Mouse (Mus musculus): Measurements from ENCODE around the gene Stmnd1. TPM values are rescaled to one million over a fixed set of nuclear protein-coding genes. Genes with fewer than 3 reads are reported as not detected.
A peak's percentile ranks its signal among the peaks of the same experiment; 100 is the strongest.
"Not testable (repeated sequence)": the region's sequence is repeated elsewhere in the genome, so short reads cannot be mapped to it uniquely, and the experiment has no call there.

Stmnd1 gene
- polyA plus RNA-seq, 1 experiment from 2014 or later = not detected

- Histone ChIP-seq H3K9me3 (no peaks in the 10 kb centered on the region), H3K4me1 (no peaks in the 10 kb centered on the region), H3K36me3 (no peaks in the 10 kb centered on the region), H3K27ac (no peak overlapping the region), H3K4me2 (replicated peaks) (no peak overlapping the region), H3K27me3 (replicated peaks) (no peaks in the 10 kb centered on the region), H3K9ac (no peak overlapping the region), H3K4me3 (no peak overlapping the region)
- no peak for ATAC-seq (ENCODE audit: low FRiP score, low read depth)
- 55% methylated on average over 10 of the region's 10 CpGs for WGBS
Measured at GRCm38 (mm10) chr13:46310790-46311189, 37.3 kb downstream of the Stmnd1 start.

- Histone ChIP-seq H3K36me3 (no peaks in the 10 kb centered on the region), H3K4me1 (no peaks in the 10 kb centered on the region), H3K9me3 (peaks cover 3% of the 10 kb centered on the region), H3K27ac (no peak overlapping the region), H3K9ac (no peak overlapping the region), H3K4me3 (no peak overlapping the region), H3K27me3 (replicated peaks) (no peaks in the 10 kb centered on the region), H3K4me2 (replicated peaks) (no peak overlapping the region)
- WGBS = 88% methylated on average over 5 of the region's 5 CpGs
- ATAC-seq (ENCODE audit: low FRiP score, low read depth) = no peak
Measured at GRCm38 (mm10) chr13:46313176-46313575, 39.7 kb downstream of the Stmnd1 start.

GRCm38 (mm10) chr13:46315165-46315564 is 41.6 kb downstream of the Stmnd1 start:
- Histone ChIP-seq H3K27ac (no peak overlapping the region), H3K27me3 (replicated peaks) (no peaks in the 10 kb centered on the region), H3K4me1 (no peaks in the 10 kb centered on the region), H3K4me2 (replicated peaks) (no peak overlapping the region), H3K9ac (no peak overlapping the region), H3K4me3 (no peak overlapping the region), H3K36me3 (no peaks in the 10 kb centered on the region), H3K9me3 (peaks cover 3% of the 10 kb centered on the region)
- 88% methylated on average over 7 of the region's 7 CpGs for whole genome bisulfite sequencing
- no peak for ATAC-seq (ENCODE audit: low FRiP score, low read depth)

GRCm38 (mm10) chr13:46326351-46326985 is 52.9 kb downstream of the Stmnd1 start:
- Histone ChIP-seq H3K9me3 (no peaks in the 10 kb centered on the region), H3K4me2 (replicated peaks) (no peak overlapping the region), H3K4me3 (no peak overlapping the region), H3K27me3 (replicated peaks) (no peaks in the 10 kb centered on the region), H3K27ac (no peak overlapping the region), H3K36me3 (no peaks in the 10 kb centered on the region), H3K9ac (no peak overlapping the region), H3K4me1 (no peaks in the 10 kb centered on the region)
- no peak for ATAC-seq (ENCODE audit: low FRiP score, low read depth)
- WGBS = 80% methylated on average over 4 of the region's 4 CpGs

GRCm38 (mm10) chr13:46335020-46335419 is 61.5 kb downstream of the Stmnd1 start:
- 76% methylated on average over 6 of the region's 6 CpGs for WGBS
- no peak overlapping the region for H3K4me3 ChIP-seq
- no peak overlapping the region for H3K27ac ChIP-seq
- H3K4me1 ChIP-seq = no peaks in the 10 kb centered on the region
- H3K36me3 ChIP-seq = no peaks in the 10 kb centered on the region
- H3K27me3 ChIP-seq (replicated peaks) = no peaks in the 10 kb centered on the region
- H3K9ac ChIP-seq = no peak overlapping the region
- peaks cover 8% of the 10 kb centered on the region; the same call in 1 of the 2 replicates for H3K9me3 ChIP-seq
- ATAC-seq (ENCODE audit: low FRiP score, low read depth) = no peak
- H3K4me2 ChIP-seq (replicated peaks) = no peak overlapping the region

- not testable (repeated sequence) for H3K36me3 ChIP-seq; H3K4me1 ChIP-seq; ATAC-seq (ENCODE audit: low FRiP score, low read depth); H3K9me3 ChIP-seq; H3K9ac ChIP-seq; H3K4me3 ChIP-seq; H3K27ac ChIP-seq; H3K27me3 ChIP-seq (replicated peaks); H3K4me2 ChIP-seq (replicated peaks)
- WGBS = 77% methylated on average over 1 of the region's 1 CpGs
Measured at GRCm38 (mm10) chr13:46336281-46336680, 62.8 kb downstream of the Stmnd1 start.

GRCm38 (mm10) chr13:46337791-46338190 is 64.3 kb downstream of the Stmnd1 start:
- ATAC-seq (ENCODE audit: low FRiP score, low read depth) = no peak
- WGBS = 83% methylated on average over 2 of the region's 2 CpGs
- no peaks in the 10 kb centered on the region for H3K4me1 ChIP-seq
- H3K27me3 ChIP-seq (replicated peaks) = no peaks in the 10 kb centered on the region
- H3K27ac ChIP-seq = no peak overlapping the region
- H3K4me3 ChIP-seq = no peak overlapping the region
- H3K9ac ChIP-seq = no peak overlapping the region
- H3K36me3 ChIP-seq = no peaks in the 10 kb centered on the region
- no peaks in the 10 kb centered on the region for H3K9me3 ChIP-seq
- H3K4me2 ChIP-seq (replicated peaks) = no peak overlapping the region

- Histone ChIP-seq H3K9ac (no peak overlapping the region), H3K27me3 (replicated peaks) (no peaks in the 10 kb centered on the region), H3K4me1 (no peaks in the 10 kb centered on the region), H3K9me3 (no peaks in the 10 kb centered on the region), H3K36me3 (no peaks in the 10 kb centered on the region), H3K27ac (no peak overlapping the region), H3K4me3 (no peak overlapping the region), H3K4me2 (replicated peaks) (no peak overlapping the region)
- ATAC-seq (ENCODE audit: low FRiP score, low read depth) = no peak
- WGBS = 60% methylated on average over 4 of the region's 4 CpGs
Measured at GRCm38 (mm10) chr13:46339954-46340353, 66.4 kb downstream of the Stmnd1 start.

GRCm38 (mm10) chr13:46340583-46340982 is 67.1 kb downstream of the Stmnd1 start:
- no peaks in the 10 kb centered on the region for H3K4me1 ChIP-seq
- H3K27me3 ChIP-seq (replicated peaks) = no peaks in the 10 kb centered on the region
- no peak overlapping the region for H3K27ac ChIP-seq
- ATAC-seq (ENCODE audit: low FRiP score, low read depth) = no peak
- no peaks in the 10 kb centered on the region for H3K36me3 ChIP-seq
- H3K4me2 ChIP-seq (replicated peaks) = no peak overlapping the region
- 96% methylated on average over 8 of the region's 8 CpGs for WGBS
- no peaks in the 10 kb centered on the region for H3K9me3 ChIP-seq
- H3K9ac ChIP-seq = no peak overlapping the region
- H3K4me3 ChIP-seq = no peak overlapping the region

- Histone ChIP-seq H3K4me3 (no peak overlapping the region), H3K27me3 (replicated peaks) (no peaks in the 10 kb centered on the region), H3K4me2 (replicated peaks) (no peak overlapping the region), H3K9me3 (no peaks in the 10 kb centered on the region), H3K27ac (no peak overlapping the region), H3K4me1 (no peaks in the 10 kb centered on the region), H3K36me3 (no peaks in the 10 kb centered on the region), H3K9ac (no peak overlapping the region)
- ATAC-seq (ENCODE audit: low FRiP score, low read depth) = no peak
- 76% methylated on average over 5 of the region's 5 CpGs for WGBS
Measured at GRCm38 (mm10) chr13:46341419-46341818, 67.9 kb downstream of the Stmnd1 start.

- no peaks in the 10 kb centered on the region for H3K9me3 ChIP-seq
- ATAC-seq (ENCODE audit: low FRiP score, low read depth) = no peak
- H3K4me2 ChIP-seq (replicated peaks) = no peak overlapping the region
- WGBS = 83% methylated on average over 7 of the region's 7 CpGs
- no peaks in the 10 kb centered on the region for H3K4me1 ChIP-seq
- H3K4me3 ChIP-seq = no peak overlapping the region
- H3K27ac ChIP-seq = no peak overlapping the region
- no peak overlapping the region for H3K9ac ChIP-seq
- no peaks in the 10 kb centered on the region for H3K36me3 ChIP-seq
- H3K27me3 ChIP-seq (replicated peaks) = no peaks in the 10 kb centered on the region
Measured at GRCm38 (mm10) chr13:46343226-46343625, 69.7 kb downstream of the Stmnd1 start.

GRCm38 (mm10) chr13:46346830-46347512 is 73.5 kb downstream of the Stmnd1 start:
- no peaks in the 10 kb centered on the region for H3K27me3 ChIP-seq (replicated peaks)
- 87% methylated on average over 10 of the region's 10 CpGs for WGBS

GRCm38 (mm10) chr13:46349664-46350063 is 76.1 kb downstream of the Stmnd1 start:
- Histone ChIP-seq H3K36me3 (no peaks in the 10 kb centered on the region), H3K4me2 (replicated peaks) (no peak overlapping the region), H3K9ac (no peak overlapping the region), H3K4me3 (no peak overlapping the region), H3K4me1 (peaks cover 12% of the 10 kb centered on the region; the same call in 1 of the 2 replicates), H3K27me3 (replicated peaks) (no peaks in the 10 kb centered on the region), H3K27ac (no peak overlapping the region), H3K9me3 (no peaks in the 10 kb centered on the region)
- 40% methylated on average over 3 of the region's 3 CpGs for WGBS
- ATAC-seq (ENCODE audit: low FRiP score, low read depth) = peak; percentile 81

More at GRCm38 (mm10) chr13:46346830-46347512, 73.5 kb downstream of the Stmnd1 start:
- H3K4me2 ChIP-seq (replicated peaks) = no peak overlapping the region
- H3K27ac ChIP-seq = no peak overlapping the region
- peaks cover 12% of the 10 kb centered on the region; the same call in 1 of the 2 replicates for H3K4me1 ChIP-seq
- no peak overlapping the region for H3K9ac ChIP-seq
- no peaks in the 10 kb centered on the region for H3K36me3 ChIP-seq
- H3K9me3 ChIP-seq = no peaks in the 10 kb centered on the region
- ATAC-seq (ENCODE audit: low FRiP score, low read depth) = no peak
- H3K4me3 ChIP-seq = no peak overlapping the region

Measured in neural tube, embryonic 12.5 days (tissue).